Mouse (Mus musculus): ENCODE data around the gene Snd1. TPM values are rescaled to one million over a fixed set of nuclear protein-coding genes. Genes with fewer than 3 reads are reported as not detected.

Gene Snd1
- polyA plus RNA-seq, 1 experiment from 2014 or later: 80.1 TPM

- ATAC-seq: no peak
- Histone ChIP-seq H3K9me3 (replicated peaks) (no peaks in the 10 kb centered on the region), H3K9ac (no peak overlapping the region), H3K4me1 (peaks cover 51% of the 10 kb centered on the region), H3K36me3 (ENCODE audit: poor library complexity, severe bottlenecking) (no peaks in the 10 kb centered on the region), H3K4me2 (no peak overlapping the region), H3K27me3 (no peaks in the 10 kb centered on the region), H3K4me3 (no peak overlapping the region), H3K27ac (no peak overlapping the region)
- 42% methylated on average over 2 of the region's 2 CpGs for WGBS
Observed at GRCm38 (mm10) chr6:28630926-28631325, 156.0 kb downstream of the Snd1 start.

GRCm38 (mm10) chr6:28633120-28633519 is 158.2 kb downstream of the Snd1 start:
- no peak overlapping the region for H3K9ac ChIP-seq
- peak; percentile 73 for ATAC-seq
- no peaks in the 10 kb centered on the region for H3K27me3 ChIP-seq
- H3K36me3 ChIP-seq (ENCODE audit: poor library complexity, severe bottlenecking): no peaks in the 10 kb centered on the region
- peaks cover 55% of the 10 kb centered on the region for H3K4me1 ChIP-seq
- WGBS: 15% methylated on average over 2 of the region's 2 CpGs
- H3K27ac ChIP-seq: peak overlapping the region; percentile 53; the same call in 1 of the 2 replicates
- H3K9me3 ChIP-seq (replicated peaks): no peaks in the 10 kb centered on the region
- no peak overlapping the region for H3K4me2 ChIP-seq
- H3K4me3 ChIP-seq: no peak overlapping the region

DNA sequence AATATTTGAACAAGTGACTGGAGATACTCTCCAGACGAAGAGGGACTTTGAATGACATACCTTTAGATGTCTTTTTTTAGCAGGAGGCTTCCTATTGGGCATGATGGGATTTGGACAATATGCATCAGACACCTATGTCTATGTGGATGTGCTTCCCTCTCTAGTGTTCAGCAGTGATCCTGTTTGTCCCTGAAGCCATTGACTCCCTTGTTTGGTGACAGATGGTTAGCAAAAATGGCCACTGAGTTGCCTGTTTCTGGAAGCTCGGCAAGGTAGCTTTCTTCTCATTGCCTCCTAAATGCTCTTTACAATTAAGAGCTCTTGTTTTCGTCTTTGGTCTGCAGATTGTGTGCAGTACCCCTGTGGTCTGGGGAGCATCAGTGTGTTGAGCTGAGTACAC is 158.7 kb downstream of the Snd1 start:
- Histone ChIP-seq H3K9ac (no peak overlapping the region), H3K27ac (0 out of 2 replicates have a peak overlapping the region, but pooled peaks have one; percentile 53), H3K36me3 (ENCODE audit: poor library complexity, severe bottlenecking) (no peaks in the 10 kb centered on the region), H3K27me3 (no peaks in the 10 kb centered on the region), H3K4me3 (no peak overlapping the region), H3K4me1 (peaks cover 54% of the 10 kb centered on the region), H3K9me3 (replicated peaks) (no peaks in the 10 kb centered on the region), H3K4me2 (no peak overlapping the region)
- 38% methylated on average over 3 of the region's 3 CpGs for WGBS
- no peak for ATAC-seq

DNA sequence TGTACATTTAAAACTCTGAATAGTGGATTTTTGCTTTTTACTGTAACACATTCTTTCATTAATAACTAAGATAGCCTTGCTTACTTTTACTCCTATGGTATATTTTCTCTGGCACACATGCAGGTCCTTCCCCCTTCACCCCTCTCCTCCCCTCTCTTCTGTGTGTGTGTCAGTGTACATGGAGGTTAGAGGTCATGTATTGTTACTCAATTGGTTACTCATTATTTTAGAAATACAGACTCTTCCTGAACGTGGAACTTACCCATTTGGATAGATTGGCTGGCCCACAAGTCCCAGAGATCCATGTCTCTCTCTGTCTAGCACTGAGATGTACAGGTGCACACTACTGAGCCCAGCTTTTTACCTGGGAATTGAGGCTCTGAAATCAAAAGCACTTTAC is 160.2 kb downstream of the Snd1 start:
- H3K4me1 ChIP-seq: peaks cover 40% of the 10 kb centered on the region
- no peak overlapping the region for H3K4me3 ChIP-seq
- WGBS: 48% methylated on average over 1 of the region's 1 CpGs
- H3K4me2 ChIP-seq: no peak overlapping the region
- no peaks in the 10 kb centered on the region for H3K36me3 ChIP-seq (ENCODE audit: poor library complexity, severe bottlenecking)
- no peaks in the 10 kb centered on the region for H3K9me3 ChIP-seq (replicated peaks)
- ATAC-seq: no peak
- no peak overlapping the region for H3K27ac ChIP-seq
- no peak overlapping the region for H3K9ac ChIP-seq
- no peaks in the 10 kb centered on the region for H3K27me3 ChIP-seq

GRCm38 (mm10) chr6:28635531-28636348 is 160.8 kb downstream of the Snd1 start:
- H3K27me3 ChIP-seq: no peaks in the 10 kb centered on the region
- H3K9me3 ChIP-seq (replicated peaks): no peaks in the 10 kb centered on the region
- H3K27ac ChIP-seq: no peak overlapping the region
- H3K9ac ChIP-seq: no peak overlapping the region
- no peaks in the 10 kb centered on the region for H3K36me3 ChIP-seq (ENCODE audit: poor library complexity, severe bottlenecking)
- H3K4me1 ChIP-seq: peaks cover 33% of the 10 kb centered on the region
- WGBS: 82% methylated on average over 6 of the region's 6 CpGs
- ATAC-seq: no peak
- no peak overlapping the region for H3K4me3 ChIP-seq
- H3K4me2 ChIP-seq: no peak overlapping the region

GRCm38 (mm10) chr6:28640088-28640487 is 165.1 kb downstream of the Snd1 start:
- Histone ChIP-seq H3K9ac (no peak overlapping the region), H3K9me3 (replicated peaks) (no peaks in the 10 kb centered on the region), H3K27ac (no peak overlapping the region), H3K36me3 (ENCODE audit: poor library complexity, severe bottlenecking) (no peaks in the 10 kb centered on the region), H3K4me3 (no peak overlapping the region), H3K4me2 (no peak overlapping the region), H3K4me1 (peaks cover 22% of the 10 kb centered on the region), H3K27me3 (no peaks in the 10 kb centered on the region)
- no peak for ATAC-seq
- WGBS: 93% methylated on average over 5 of the region's 5 CpGs

- no peak for ATAC-seq
- Histone ChIP-seq H3K9me3 (replicated peaks) (no peaks in the 10 kb centered on the region), H3K27me3 (no peaks in the 10 kb centered on the region), H3K4me2 (no peak overlapping the region), H3K4me1 (peaks cover 15% of the 10 kb centered on the region), H3K36me3 (ENCODE audit: poor library complexity, severe bottlenecking) (no peaks in the 10 kb centered on the region), H3K9ac (no peak overlapping the region), H3K27ac (no peak overlapping the region), H3K4me3 (no peak overlapping the region)
- 57% methylated on average over 2 of the region's 2 CpGs for WGBS
Observed at GRCm38 (mm10) chr6:28642909-28643308, 168.0 kb downstream of the Snd1 start.

DNA sequence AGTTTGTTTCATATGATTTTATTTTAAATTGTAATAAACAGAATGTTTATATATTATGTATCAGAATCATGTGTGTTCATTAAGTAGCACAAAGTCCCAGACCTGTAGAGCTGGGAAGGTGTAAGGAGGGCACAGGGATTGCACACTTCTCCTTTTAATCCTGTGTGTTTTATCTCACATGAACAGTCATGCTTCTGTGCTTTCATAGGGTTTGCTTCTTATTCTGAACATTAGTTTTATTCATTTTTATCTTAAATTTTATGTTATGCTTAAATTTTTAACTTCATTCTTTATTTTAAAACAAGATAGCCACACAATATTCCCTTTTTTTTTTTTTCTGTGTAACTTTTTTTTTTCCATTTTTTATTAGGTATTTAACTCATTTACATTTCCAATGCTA is 170.3 kb downstream of the Snd1 start:
- Histone ChIP-seq H3K27ac (no peak overlapping the region), H3K4me2 (no peak overlapping the region), H3K4me1 (peaks cover 8% of the 10 kb centered on the region), H3K9me3 (replicated peaks) (no peaks in the 10 kb centered on the region), H3K9ac (no peak overlapping the region), H3K36me3 (ENCODE audit: poor library complexity, severe bottlenecking) (no peaks in the 10 kb centered on the region), H3K4me3 (no peak overlapping the region), H3K27me3 (no peaks in the 10 kb centered on the region)
- ATAC-seq: no peak

DNA sequence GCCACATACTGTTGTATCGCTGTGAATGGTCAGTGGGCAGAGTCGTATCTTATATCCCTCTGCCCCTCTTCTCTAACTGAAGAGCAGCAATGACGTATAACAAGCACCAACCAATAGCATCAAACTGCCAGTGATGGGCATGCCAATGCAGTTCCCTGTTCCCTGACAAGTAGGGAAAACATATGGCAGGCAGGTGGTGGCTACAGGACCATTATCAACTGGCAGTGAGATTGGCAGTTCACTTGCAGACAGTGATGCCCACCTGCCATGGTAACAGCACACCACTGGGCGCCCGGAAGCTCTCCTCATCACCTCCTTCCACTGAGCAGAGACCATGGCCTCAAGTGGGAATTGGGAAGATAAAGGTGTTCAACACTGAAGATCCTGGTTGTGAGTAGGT is 181.6 kb downstream of the Snd1 start:
- 94% methylated on average over 5 of the region's 5 CpGs for WGBS
- no peak overlapping the region for H3K27ac ChIP-seq

DNA sequence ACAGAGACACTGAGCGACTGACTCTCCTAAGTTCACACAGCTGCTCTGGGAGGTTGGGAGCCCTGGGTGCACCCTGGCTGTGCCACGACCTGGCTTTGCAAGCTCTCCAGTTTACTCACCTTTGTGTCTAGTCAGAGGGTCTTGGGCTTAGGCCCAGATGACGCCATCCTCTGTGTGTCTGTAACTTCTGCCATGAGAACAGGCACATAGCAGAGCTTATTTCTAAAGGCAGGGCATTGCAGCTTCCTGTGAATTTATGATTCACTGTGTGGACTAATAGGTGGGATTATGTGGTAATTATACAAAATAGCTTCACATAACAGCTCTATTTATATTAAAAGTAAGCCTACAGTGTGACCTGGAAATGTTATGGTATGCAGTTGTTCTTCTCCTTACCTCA is 188.1 kb downstream of the Snd1 start:
- Histone ChIP-seq H3K9me3 (replicated peaks) (no peaks in the 10 kb centered on the region), H3K27ac (no peak overlapping the region), H3K27me3 (no peaks in the 10 kb centered on the region), H3K9ac (no peak overlapping the region), H3K4me2 (no peak overlapping the region), H3K4me1 (peaks cover 14% of the 10 kb centered on the region), H3K4me3 (no peak overlapping the region), H3K36me3 (ENCODE audit: poor library complexity, severe bottlenecking) (no peaks in the 10 kb centered on the region)
- 79% methylated on average over 3 of the region's 3 CpGs for WGBS
- ATAC-seq: no peak

More for the DNA sequence above, 181.6 kb downstream of the Snd1 start:
- peaks cover 8% of the 10 kb centered on the region for H3K4me1 ChIP-seq
- H3K4me2 ChIP-seq: no peak overlapping the region
- no peaks in the 10 kb centered on the region for H3K9me3 ChIP-seq (replicated peaks)
- no peaks in the 10 kb centered on the region for H3K36me3 ChIP-seq (ENCODE audit: poor library complexity, severe bottlenecking)
- ATAC-seq: no peak
- H3K4me3 ChIP-seq: no peak overlapping the region
- no peak overlapping the region for H3K9ac ChIP-seq
- H3K27me3 ChIP-seq: no peaks in the 10 kb centered on the region

DNA sequence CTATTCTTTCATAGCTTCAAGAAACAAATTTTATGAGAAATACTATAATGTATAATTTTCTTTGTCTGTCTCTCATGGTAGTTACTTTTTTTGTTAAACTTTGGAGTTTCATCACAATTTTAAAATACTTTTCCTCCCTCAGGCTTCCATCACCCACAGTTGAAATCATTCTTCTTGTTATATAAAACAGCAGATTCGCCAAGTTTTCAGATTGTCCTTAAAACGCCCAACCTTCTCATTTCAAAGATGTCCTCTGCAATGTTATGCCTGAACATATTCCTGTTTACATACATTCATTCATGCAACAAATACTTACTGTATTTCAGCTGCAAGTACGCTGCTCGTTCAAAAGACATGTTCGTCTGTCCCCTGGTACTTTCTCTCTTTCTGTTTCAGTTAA is 188.7 kb downstream of the Snd1 start:
- 84% methylated on average over 5 of the region's 5 CpGs for WGBS
- no peak overlapping the region for H3K4me2 ChIP-seq
- no peaks in the 10 kb centered on the region for H3K36me3 ChIP-seq (ENCODE audit: poor library complexity, severe bottlenecking)
- no peak overlapping the region for H3K4me3 ChIP-seq
- no peaks in the 10 kb centered on the region for H3K9me3 ChIP-seq (replicated peaks)
- H3K9ac ChIP-seq: no peak overlapping the region
- no peaks in the 10 kb centered on the region for H3K27me3 ChIP-seq
- H3K4me1 ChIP-seq: peaks cover 14% of the 10 kb centered on the region
- no peak overlapping the region for H3K27ac ChIP-seq
- ATAC-seq: no peak

- ATAC-seq: no peak
Observed at GRCm38 (mm10) chr6:28664716-28665115, 189.8 kb downstream of the Snd1 start.

DNA sequence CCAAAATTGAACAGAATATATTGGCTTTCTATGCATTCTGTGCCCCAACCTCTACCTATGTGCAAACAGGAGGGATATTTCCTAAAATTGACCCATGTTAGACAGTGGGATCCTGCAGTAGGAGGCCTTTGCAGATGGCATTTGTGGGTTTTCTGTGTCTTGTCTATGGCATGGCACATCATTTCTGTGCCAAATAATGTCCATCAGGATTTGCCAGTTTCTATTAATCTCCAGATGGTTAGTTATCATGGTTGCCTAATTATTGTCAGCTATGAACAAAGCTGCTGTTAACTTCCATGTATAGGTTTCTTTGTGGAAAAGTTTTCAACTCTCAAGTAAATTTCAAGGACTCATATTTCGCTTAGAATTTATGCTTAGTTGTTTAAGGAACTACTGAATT is 192.6 kb downstream of the Snd1 start:
- no peak overlapping the region for H3K4me2 ChIP-seq
- WGBS: 93% methylated on average over 1 of the region's 1 CpGs
- H3K4me3 ChIP-seq: no peak overlapping the region
- no peak for ATAC-seq
- H3K4me1 ChIP-seq: peaks cover 6% of the 10 kb centered on the region
- H3K27ac ChIP-seq: no peak overlapping the region
- H3K36me3 ChIP-seq (ENCODE audit: poor library complexity, severe bottlenecking): no peaks in the 10 kb centered on the region
- no peaks in the 10 kb centered on the region for H3K27me3 ChIP-seq
- no peak overlapping the region for H3K9ac ChIP-seq
- no peaks in the 10 kb centered on the region for H3K9me3 ChIP-seq (replicated peaks)

More at GRCm38 (mm10) chr6:28664716-28665115, 189.8 kb downstream of the Snd1 start:
- no peak overlapping the region for H3K9ac ChIP-seq
- no peak overlapping the region for H3K4me2 ChIP-seq
- no peak overlapping the region for H3K27ac ChIP-seq
- H3K4me3 ChIP-seq: no peak overlapping the region
- WGBS: 73% methylated on average over 3 of the region's 3 CpGs
- H3K9me3 ChIP-seq (replicated peaks): no peaks in the 10 kb centered on the region
- H3K4me1 ChIP-seq: peaks cover 6% of the 10 kb centered on the region
- H3K36me3 ChIP-seq (ENCODE audit: poor library complexity, severe bottlenecking): no peaks in the 10 kb centered on the region
- H3K27me3 ChIP-seq: no peaks in the 10 kb centered on the region
